Mouse (Mus musculus) liver, embryonic 14.5 days (tissue): ENCODE measurements at regions not wholly inside any gene's neighbourhood (a gene's known extent, or its start where the extent isn't known, plus 50 kb on each side); places are given as distances from the start of the nearest gene placed in this dataset.

ENCODE experiments used
- ATAC-seq: fragments of 200-750 bp; cut with Nextera tagmentation; 2 replicates; pipeline ENCODE4 v1.8.0; 2017; ENCODE audit warnings: moderate number of reproducible peaks, mild to moderate bottlenecking, moderate library complexity; ENCODE audit not compliant: insufficient read depth
- DNase-seq, 3 experiments: peaks; one replicate each; pipeline ENCODE4 v3.0.0-alpha.2; 2012 to 2013; ENCODE audit warnings: low read depth in 3 of 3, low spot score in 3 of 3
- H3K27ac ChIP-seq: fragments of 300-500 bp; sonication (generic); 2 replicates; pipeline ENCODE4 v1.5.1; 2014; ENCODE audit warnings: moderate library complexity, mild to moderate bottlenecking, control low read depth, inconsistent platforms
- H3K27me3 ChIP-seq: fragments of 300-500 bp; sonication (generic); 2 replicates; pipeline ENCODE4 v1.6.1; 2014; ENCODE audit warnings: mild to moderate bottlenecking, low read length, moderate library complexity; ENCODE audit not compliant: control insufficient read depth, insufficient read depth
- H3K36me3 ChIP-seq: fragments of 300-500 bp; sonication (generic); replicated peaks from 2 replicates; pipeline ENCODE4 v1.6.1; 2014; ENCODE audit warnings: low read depth; ENCODE audit not compliant: control insufficient read depth, insufficient read depth
- H3K4me1 ChIP-seq, 2 experiments: fragments of 200-500 bp in 1 of 2; fragments of 300-500 bp in 1 of 2; sonication (generic) in 1 of 2; replicated peaks; 2 replicates each; pipeline ENCODE4 v1.6.1; 2012 to 2014; ENCODE audit warnings: antibody characterized with exemption in 1 of 2, inconsistent platforms in 1 of 2, low read length in 1 of 2; ENCODE audit not compliant: control insufficient read depth in 2 of 2, insufficient read depth in 2 of 2
- H3K4me2 ChIP-seq: fragments of 300-500 bp; sonication (generic); 2 replicates; pipeline ENCODE4 v1.6.1; 2014; ENCODE audit warnings: low read depth, mild to moderate bottlenecking, control low read depth, moderate library complexity
- H3K4me3 ChIP-seq, 2 experiments: fragments of 200-500 bp in 1 of 2; fragments of 300-500 bp in 1 of 2; sonication (generic) in 1 of 2; 2 replicates each; pipeline ENCODE4 v1.5.1; 2012 to 2014; ENCODE audit warnings: low read depth in 2 of 2, low read length in 2 of 2, mild to moderate bottlenecking in 2 of 2, control low read depth in 1 of 2, inconsistent platforms in 1 of 2, moderate library complexity in 1 of 2; ENCODE audit not compliant: insufficient read depth in 1 of 2
- H3K9ac ChIP-seq: fragments of 300-500 bp; sonication (generic); replicated peaks from 2 replicates; pipeline ENCODE4 v1.6.1; 2014; ENCODE audit warnings: mild to moderate bottlenecking, control low read depth, moderate library complexity
- H3K9me3 ChIP-seq: fragments of 300-500 bp; sonication (generic); 2 replicates; pipeline ENCODE4 v1.6.1; 2016; ENCODE audit warnings: low read length, mixed read lengths; ENCODE audit not compliant: control insufficient read depth
- CTCF ChIP-seq: IDR thresholded peaks from 2 replicates; pipeline ENCODE4 v1.5.1; 2016; ENCODE audit warnings: antibody characterized with exemption, low read depth, control low read depth
- EP300 ChIP-seq: IDR thresholded peaks from 2 replicates; pipeline ENCODE4 v1.6.1; 2016; ENCODE audit warnings: antibody characterized with exemption, low read depth
- WGBS: fragments of 180-500 bp; shearing (Covaris S2); extraction: QIAGEN DNeasy Blood & Tissue Kit; methylation state at CpG from one replicate; pipeline ENCODE4 v1.1.7; 2014; ENCODE audit not compliant: insufficient replicate concordance; 5-methylcytosine and 5-hydroxymethylcytosine counted together

- ATAC-seq (no peak), DNase-seq (no peak)
- Histone ChIP-seq H3K4me2 (no peak overlapping the region), H3K27ac (no peak overlapping the region), H3K27me3 (no peaks in the 10 kb centered on the region), H3K36me3 (no peaks in the 10 kb centered on the region), H3K9me3 (no peaks in the 10 kb centered on the region), H3K9ac (no peak overlapping the region), H3K4me1 (no peaks in the 10 kb centered on the region), H3K4me3 (no peak overlapping the region)
- no peak for TF ChIP-seq EP300
- TF ChIP-seq CTCF = no peak
- 66% methylated on average over 7 of the region's 7 CpGs for WGBS
Measured at GRCm38 (mm10) chr10:9117134-9117533, 231.3 kb upstream of the Sash1 start.

DNA sequence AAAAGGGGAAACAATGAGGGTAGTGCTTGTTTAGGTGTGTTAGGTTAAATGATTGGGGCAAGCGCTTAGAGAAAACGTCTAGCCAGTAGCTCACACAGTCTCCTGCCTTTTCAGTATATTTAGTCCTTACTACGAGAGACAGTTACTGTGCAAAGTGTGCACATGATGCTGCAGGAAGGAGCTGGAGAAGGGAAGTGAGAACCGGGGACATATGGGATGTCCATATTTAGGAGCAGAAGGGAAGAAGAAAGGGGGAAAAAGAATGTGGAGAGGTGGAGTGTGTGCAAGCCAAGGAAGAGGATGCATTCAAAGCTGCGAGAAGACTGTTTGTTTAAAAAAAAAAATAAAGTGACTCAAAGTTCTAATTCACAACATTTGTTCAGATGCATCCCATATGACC is 227.8 kb upstream of the Sash1 start:
- Histone ChIP-seq H3K4me3 (no peak overlapping the region), H3K4me2 (no peak overlapping the region), H3K27ac (no peak overlapping the region), H3K9me3 (no peaks in the 10 kb centered on the region), H3K4me1 (no peaks in the 10 kb centered on the region), H3K9ac (no peak overlapping the region), H3K36me3 (no peaks in the 10 kb centered on the region), H3K27me3 (no peaks in the 10 kb centered on the region)
- no peak for ATAC-seq
- TF ChIP-seq EP300 (no peak), CTCF (no peak)
- no peak for DNase-seq
- WGBS = 59% methylated on average over 5 of the region's 5 CpGs

DNA sequence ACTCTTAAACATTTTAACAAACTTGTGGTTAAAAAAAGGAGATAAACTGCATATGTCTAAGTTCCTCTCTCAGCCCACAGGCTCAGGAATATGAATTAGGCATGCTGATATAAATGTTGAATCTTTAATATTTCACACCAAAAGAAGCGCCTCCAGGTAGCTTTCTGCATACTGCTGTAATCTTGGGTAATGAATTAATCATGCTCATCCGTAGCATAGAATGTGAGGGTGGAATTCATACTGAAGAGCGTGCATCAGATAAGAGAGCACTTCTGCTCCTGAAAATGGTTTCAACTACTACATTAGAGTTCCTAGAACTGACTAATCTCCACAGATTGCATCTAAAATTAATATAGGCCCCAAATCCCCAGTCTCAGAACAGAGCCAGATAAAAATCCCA is 225.2 kb upstream of the Sash1 start:
- Histone ChIP-seq H3K4me2 (no peak overlapping the region), H3K36me3 (no peaks in the 10 kb centered on the region), H3K9me3 (no peaks in the 10 kb centered on the region), H3K27me3 (no peaks in the 10 kb centered on the region), H3K9ac (no peak overlapping the region), H3K27ac (no peak overlapping the region), H3K4me3 (no peak overlapping the region), H3K4me1 (no peaks in the 10 kb centered on the region)
- ATAC-seq (no peak), DNase-seq (no peak)
- TF ChIP-seq EP300 = no peak
- TF ChIP-seq CTCF = no peak
- 61% methylated on average over 3 of the region's 3 CpGs for WGBS

GRCm38 (mm10) chr10:9096207-9096606 is 210.3 kb upstream of the Sash1 start:
- Histone ChIP-seq H3K9me3 (no peaks in the 10 kb centered on the region), H3K27ac (no peak overlapping the region), H3K27me3 (no peaks in the 10 kb centered on the region), H3K36me3 (no peaks in the 10 kb centered on the region), H3K9ac (no peak overlapping the region), H3K4me2 (no peak overlapping the region), H3K4me1 (no peaks in the 10 kb centered on the region), H3K4me3 (no peak overlapping the region)
- TF ChIP-seq EP300 = no peak
- no peak for TF ChIP-seq CTCF
- DNase-seq = no peak
- no peak for ATAC-seq
- WGBS = 57% methylated on average over 2 of the region's 2 CpGs

DNA sequence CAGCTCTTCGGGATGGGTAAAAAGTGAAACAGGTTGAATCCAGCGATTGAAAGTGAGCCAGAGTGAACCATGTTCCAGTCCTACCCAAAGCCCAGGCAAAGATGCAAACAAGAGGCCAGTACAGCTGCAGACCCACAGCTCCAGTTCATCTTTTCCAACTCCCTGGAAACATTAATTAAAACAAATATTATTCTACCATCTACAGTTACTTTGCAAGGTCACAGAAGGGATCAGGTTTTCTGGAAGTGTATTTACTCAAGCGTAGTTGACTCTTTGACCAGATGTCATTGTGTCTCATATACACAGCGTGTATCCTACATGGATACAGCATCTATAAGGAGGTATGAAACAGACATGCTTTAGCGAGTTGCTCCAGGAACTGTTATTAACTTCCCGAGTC is 209.3 kb upstream of the Sash1 start:
- TF ChIP-seq CTCF (no peak), EP300 (no peak)
- Histone ChIP-seq H3K9ac (no peak overlapping the region), H3K9me3 (no peaks in the 10 kb centered on the region), H3K27me3 (no peaks in the 10 kb centered on the region), H3K36me3 (no peaks in the 10 kb centered on the region), H3K4me1 (no peaks in the 10 kb centered on the region), H3K27ac (no peak overlapping the region), H3K4me2 (no peak overlapping the region), H3K4me3 (no peak overlapping the region)
- 56% methylated on average over 6 of the region's 6 CpGs for WGBS
- DNase-seq (no peak), ATAC-seq (no peak)
